Mouse (Mus musculus) spleen, adult 12 weeks (tissue): ENCODE results near the gene Kng2.
"Not testable (repeated sequence)": the region's sequence is repeated elsewhere in the genome, so short reads cannot be mapped to it uniquely, and the experiment has no call there.

Source experiments
- DNase-seq: peaks from one replicate; pipeline ENCODE4 v3.0.0; 2022; ENCODE audit warnings: low spot score

Kng2 gene

DNA sequence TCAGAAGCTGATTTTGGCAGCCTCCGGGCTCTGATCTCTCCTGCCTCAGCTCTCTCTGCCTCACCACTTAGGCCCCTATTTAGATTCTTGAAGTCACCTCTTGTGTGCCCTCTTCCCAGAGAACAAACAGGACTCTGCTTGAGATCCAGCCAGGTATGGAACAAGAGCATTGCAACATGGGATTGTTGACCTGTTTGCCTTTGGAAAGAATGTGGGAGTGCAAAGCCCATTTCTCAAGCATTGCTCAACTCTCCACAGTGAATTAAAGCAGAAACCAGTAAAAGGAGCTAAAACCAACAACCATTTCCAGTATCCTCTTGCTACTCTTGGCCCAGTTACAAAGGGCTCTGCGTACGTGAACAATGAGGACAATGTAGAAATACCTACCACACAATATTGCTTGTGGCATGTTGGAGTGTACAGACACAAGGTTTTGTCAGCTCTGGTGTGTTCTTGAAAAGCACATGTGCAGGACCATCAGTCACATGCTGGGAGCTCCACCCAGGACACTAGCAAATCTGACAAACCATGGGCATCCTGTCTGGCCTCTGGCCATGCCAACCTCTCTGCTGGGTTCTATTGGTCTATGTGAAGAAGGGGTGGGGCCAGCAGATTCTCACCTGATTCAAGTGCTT, at the start of gene Kng2:
Gene Kng2 (minus strand): TSS at position 517 of the 635 bp plus-strand sequence.
- not testable (repeated sequence) for DNase-seq

DNA sequence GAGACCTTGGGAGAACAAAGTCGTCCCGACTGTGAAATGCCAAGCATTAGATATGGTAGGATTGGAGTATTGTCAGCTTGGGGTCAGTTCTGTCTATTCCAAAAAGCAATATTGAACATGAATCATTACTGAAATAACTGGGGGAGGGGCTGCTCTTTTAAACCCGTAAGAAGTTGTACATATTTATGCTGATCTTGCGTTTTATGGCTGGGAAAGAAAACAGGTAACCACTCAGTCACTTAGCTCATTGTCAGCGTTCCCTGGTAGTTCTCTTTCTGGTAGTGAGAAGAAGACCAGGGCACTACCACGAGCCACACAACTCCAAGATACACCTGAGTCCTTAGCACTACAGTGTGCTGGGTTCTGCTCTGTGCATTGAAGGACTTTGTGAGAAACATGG, 48.2 kb upstream of the Kng2 start:
- not testable (repeated sequence) for DNase-seq

DNA sequence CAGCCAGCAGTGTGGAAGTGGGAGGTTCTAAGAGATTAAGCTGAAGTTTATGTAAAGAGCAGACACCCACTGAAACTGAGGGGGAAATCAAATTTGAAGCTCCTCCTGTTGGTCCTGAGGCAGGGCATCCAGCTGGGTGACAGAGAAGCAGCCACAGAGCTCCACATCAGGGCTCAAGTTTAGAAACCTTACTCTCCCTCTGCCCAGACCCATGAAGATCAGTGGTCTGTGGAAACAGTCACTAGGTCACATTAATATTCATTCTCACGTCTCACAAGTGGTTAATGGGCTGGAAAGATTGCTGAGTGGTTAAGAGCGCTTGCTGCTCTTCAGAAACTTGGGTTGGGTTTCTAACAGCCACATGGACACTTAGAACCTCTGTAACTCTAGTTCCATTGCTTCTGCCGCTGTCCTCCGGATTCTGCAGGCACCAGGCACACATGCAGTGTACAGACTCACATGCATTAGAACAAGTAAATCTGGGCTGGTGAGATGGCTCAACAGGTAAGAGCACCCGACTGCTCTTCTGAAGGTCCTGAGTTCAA, 31.6 kb upstream of the Kng2 start:
- not testable (repeated sequence) for DNase-seq

DNA sequence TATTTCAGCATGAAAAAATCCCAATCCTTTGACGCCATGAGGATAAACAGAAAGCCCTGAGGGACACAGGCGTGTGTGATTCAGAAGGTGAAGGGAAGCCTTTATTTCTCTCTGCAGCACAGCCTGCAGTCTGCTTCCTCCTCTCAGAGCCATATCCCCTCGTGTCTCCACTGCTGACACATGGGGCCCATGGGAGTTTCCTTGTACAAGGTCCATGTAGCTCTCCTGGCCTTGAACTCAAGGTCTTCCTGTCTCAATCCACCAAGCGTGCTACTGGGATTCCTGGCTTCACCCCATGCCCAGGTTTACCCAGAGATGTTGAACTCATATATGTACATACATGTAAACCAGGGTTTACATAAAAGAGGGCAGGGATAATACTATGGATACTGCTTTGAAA, 30.3 kb upstream of the Kng2 start:
- not testable (repeated sequence) for DNase-seq

DNA sequence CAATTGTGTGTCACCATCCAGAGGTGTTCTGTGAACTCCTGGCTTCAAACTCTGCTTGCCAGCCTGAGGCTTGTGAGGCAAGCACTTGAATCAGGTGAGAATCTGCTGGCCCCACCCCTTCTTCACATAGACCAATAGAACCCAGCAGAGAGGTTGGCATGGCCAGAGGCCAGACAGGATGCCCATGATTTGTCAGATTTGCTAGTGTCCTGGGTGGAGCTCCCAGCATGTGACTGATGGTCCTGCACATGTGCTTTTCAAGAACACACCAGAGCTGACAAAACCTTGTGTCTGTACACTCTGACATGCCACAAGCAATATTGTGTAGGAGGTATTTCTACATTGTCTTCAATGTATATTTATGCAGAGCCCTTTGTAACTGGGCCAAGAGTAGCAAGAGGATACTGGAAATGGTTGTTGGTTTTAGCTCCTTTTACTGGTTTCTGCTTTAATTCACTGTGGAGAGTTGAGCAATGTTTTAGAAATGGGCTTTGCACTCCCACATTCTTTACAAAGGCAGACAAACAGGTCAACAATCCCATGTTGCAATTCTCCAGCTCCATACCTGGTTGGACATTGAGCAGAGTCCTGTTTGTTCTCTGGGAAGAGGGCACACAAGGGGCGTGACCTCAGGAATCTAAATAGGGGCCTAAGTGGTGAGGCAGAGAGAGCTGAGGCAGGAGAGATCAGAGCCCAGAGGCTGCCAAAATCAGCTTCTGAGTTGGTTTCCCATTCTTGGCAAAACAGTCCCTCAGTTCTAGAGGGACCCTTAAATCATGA, 28.6 kb upstream of the Kng2 start, which contains the start of gene Kng1:
Gene Kng1 (plus strand): TSS at position 198 of the 780 bp plus-strand sequence.
- not testable (repeated sequence) for DNase-seq

DNA sequence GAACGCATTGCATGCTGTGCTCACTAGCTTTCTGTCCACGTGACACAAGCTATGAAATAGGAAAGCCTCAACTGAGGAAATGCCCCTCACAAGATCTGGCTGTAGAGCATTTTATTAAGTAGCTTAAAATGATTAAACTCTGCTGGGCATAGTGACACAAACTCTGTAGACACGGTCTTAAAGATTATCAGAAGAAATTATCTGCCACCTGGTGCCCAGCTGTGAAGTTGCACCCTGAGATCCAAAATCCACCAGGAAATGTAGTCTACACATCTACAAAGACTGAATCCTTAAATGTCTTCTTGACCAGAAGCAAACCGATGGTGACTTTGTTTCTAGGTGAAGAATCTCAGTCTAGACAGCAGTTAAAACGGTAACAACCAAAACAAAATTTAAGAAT, 17.0 kb upstream of the Kng2 start:
- DNase-seq = no peak

DNA sequence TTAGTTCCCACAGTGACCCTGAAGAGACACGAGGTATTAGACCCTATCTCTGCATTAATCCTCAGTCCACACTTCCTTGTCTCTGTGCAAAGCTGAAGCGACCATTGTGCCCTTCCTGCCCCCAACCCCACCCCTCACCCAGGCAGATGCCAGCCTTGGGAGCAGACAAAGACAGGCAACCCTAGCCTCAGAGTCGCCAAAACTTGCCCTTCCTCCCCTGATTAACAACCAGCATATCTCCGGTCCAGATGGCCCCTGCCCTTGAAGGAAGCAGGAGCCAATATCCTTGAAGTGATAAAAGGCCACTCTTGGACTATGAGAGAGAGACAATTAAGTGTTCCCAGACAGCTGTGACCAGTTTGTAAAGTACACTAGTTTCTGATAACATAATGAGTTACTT, 11.6 kb upstream of the Kng2 start:
- no peak for DNase-seq

DNA sequence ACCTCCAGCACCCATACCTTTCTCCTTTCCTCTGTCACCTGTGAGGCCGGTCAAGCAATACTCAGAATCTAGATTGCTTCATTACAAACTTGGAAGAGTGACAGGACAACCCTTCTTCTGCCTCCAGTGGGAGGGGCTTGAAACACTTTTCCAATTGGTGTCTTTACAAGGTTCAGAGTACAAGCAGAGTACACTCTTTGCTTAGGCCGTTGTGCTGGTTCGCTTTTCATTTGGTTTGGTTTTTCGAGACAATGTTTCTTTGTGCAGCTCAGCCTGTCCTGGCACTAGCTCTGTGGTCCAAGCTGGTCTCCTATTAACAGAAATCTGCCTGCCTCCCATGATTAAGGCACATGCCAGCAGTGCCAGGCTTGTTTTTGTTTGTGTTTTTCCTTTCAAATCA, 10.0 kb upstream of the Kng2 start:
- DNase-seq = no peak

DNA sequence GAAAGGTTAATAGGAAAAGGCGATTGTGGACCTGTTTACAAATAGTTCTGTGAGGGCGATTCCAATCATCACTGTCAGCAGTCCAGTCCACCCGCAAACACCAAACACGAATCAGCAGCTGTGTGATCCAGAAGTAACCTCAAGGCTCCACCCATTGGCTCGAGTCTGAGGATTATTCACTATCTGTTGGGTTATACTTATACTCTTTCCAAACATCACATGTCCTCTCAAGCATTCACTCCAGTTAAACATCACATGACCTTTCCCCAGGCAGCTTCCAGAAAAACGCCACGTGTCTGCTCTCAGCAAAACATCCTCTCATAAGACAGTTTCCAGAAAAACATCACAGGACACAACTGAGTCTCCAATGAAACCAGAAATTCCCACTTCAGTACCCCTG, 8.5 kb upstream of the Kng2 start:
- no peak for DNase-seq

DNA sequence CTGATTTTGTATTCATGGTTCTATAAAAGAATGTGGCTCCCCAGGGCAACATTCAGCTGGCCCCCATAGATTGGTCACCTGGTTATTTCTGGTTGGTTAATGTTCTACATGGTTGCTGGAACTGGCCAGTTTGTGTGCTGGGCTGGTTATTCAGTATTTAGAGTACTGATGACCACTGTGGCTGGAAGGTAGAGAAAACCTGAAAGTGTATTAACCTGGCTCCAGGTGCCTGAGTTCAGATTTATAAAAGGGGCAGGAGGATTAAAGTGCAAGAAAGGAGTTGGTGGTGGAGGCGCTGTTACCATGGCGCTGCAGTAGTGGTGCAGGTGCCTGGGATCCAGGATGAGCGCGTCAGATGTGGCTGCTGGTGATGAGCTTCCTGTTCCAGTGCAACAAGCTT, 4.4 kb upstream of the Kng2 start:
- DNase-seq = no peak

DNA sequence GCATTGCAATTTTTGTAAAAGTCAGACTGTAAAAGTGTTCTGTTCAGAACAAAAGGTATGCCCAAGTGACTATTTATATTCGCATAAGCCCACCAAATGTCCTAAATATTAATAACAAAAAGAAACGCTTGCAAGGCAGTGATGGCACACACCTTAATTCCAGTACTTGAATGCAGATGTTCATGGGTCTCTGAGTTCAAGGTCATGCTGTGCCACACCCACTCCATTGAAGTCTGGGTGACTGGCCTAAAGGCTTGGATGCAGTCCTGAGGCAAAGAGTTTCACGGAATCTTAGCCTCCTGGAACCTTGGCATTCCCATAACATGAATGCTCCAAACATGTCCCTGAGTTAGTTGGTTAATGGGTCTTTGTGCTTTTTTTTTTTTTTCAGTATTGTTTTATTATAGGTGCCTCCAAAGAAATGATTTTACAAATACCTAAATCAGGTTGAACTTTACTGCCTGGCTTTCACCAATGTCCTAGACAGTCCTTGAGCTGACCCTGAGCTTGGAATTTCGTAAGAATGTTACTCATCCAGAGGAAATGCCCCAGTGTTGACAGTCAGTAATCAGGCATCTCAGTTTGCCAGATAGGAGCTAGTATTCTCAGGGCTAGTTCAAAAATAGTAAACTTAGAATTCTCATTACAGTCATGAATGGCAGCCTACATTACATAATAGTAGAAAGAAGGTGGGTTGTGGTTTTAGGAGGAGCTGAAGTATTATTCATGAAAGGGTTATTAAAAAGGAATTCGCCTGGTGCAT, 1.6 kb upstream of the Kng2 start:
- no peak for DNase-seq

DNA sequence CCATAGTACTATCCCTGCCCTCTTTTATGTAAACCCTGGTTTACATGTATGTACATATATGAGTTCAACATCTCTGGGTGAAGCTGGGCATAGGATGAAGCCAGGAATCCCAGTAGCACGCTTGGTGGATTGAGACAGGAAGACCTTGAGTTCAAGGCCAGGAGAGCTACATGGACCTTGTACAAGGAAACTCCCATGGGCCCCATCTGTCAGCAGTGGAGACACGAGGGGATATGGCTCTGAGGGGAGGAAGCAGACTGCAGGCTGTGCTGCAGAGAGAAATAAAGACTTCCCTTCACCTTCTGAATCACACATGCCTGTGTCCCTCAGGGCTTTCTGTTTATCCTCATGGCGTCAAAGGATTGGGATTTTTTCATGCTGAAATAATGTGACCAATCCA, 1.9 kb downstream of the Kng2 start:
- not testable (repeated sequence) for DNase-seq

DNA sequence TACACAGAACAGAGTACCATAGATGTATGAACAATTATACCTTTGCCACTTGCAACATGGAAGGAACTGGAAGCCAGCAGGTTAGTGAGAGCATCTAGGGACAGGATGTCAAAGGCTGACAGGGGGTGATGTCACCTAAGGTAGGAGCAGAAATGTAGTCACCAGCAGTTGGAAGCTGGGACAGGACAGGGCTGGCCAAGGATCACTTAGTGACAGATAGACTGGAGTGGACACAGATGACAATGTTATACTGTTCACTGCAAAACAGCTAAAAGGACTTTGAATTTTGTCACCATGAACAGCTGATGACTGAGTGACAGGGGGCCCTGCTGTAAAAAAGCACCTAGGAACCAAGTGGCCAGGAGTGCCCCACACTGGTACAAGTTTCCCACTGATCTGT, 2.7 kb downstream of the Kng2 start:
- no peak for DNase-seq

DNA sequence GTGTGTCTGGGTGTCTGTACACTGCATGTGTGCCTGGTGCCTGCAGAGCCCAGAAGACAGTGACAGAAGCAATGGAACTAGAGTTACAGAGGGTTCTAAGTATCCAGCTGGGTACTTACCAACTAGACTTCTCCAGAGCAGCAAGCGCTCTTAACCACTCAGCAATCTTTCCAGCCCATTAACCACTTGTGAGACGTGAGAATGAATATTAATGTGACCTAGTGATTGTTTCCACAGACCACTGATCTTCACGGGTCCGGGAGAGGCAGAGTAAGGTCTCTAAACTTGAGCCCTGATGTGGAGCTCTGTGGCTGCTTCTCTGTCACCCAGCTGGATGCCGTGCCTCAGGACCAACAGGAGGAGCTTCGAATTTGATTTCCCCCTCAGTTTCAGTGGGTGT, 4.2 kb downstream of the Kng2 start:
- DNase-seq = no peak

DNA sequence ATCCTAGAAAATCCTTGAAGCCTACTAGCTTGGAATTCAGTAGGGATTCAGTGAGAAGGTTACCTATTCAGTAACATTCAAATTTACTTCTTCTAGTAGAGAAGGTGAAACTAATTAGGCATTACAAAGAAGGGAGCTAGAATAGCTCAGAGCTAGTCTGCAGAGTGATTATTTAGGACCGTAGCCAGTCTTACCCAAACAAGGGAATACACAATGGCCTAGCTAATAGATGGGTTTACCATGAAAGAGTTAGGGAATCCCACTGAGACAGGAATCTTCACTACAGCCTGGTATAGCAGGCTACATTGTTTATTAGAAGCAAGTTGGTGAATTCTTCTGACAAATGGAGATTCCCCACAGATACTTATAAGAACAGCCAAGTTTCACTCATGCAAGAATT, 8.7 kb downstream of the Kng2 start:
- DNase-seq = not testable (repeated sequence)

DNA sequence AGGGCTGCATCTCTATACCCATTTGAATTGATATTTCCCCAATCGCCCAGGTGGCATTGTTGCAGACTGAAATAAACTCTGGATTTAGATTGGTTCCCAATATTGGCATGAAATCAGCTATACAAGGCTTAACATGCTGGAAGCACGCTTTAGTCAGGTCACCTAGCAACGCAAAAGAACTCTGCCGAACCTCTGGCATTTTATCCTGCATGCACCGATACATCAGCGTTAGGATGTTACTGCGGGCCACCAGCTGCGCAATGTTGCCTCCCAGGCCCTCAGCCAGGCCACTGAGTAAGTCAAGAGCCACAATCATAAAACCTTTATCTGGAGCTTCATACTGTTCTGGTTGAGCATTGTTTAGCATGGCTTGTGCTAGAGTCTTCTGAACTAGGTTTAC, 14.6 kb downstream of the Kng2 start:
- DNase-seq = not testable (repeated sequence)

DNA sequence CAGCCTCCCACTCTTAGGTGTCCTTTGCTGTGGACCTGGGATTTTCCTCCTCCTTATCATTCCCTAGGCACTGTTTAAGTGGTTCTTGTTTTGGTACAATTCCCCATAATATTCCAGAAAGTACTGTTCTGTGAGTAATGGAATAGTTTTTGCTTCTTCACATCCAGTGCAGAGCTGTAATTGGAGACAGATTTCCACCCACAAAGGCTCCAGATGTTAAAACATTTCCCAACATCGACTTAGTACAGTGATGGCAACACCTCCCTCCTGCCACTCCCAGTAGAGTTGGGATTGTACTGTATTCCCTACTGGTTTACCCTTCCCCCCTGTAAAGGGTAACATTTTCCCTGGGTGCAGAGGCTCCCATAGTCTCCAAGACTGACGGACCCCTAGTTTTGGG, 15.5 kb downstream of the Kng2 start:
- DNase-seq = not testable (repeated sequence)

DNA sequence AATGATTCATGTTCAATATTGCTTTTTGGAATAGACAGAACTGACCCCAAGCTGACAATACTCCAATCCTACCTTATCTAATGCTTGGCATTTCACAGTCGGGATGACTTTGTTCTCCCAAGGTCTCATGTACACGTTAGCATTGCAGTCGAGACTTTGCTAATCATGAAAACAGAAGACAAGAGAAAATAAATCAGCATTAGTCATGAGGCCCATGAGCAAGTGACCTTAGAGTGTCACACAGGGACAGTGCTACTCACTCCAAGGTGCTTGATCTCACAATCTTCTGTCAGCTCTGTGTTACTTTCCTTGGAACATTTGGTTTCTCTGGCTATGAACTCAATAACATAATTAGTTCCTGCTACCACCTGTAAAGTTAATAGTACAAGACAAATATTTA, 32.3 kb downstream of the Kng2 start:
- DNase-seq = not testable (repeated sequence)

DNA sequence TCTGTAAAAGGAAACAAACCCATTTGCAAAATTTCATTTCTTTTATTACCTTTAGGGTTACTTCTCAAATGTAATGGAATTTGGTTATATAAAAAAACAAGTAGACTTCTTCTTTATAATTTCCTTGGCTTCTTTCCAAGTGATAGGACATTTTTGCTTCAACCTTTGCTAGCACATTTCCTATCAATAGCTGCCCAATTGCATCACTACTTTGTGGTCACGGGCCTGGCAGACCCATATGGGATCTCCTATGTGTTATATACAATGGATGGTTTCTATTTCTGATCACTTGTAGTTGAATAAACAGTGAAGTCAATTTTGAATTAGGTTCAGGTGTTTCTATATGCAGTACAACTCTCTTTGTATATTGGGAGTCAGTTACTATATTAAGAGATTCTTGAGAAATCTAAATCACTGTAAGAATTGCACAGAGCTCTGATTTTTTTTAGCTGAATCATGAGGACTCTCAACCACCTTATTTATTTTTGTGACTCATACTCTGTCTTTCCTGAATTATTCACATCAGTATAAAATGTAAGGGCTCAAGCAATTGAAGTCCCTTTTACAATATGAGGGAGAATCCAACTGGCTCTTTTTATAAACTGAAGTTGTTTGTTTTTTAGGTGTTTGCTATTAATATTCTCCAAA, 61.8 kb downstream of the Kng2 start:
- no peak for DNase-seq

DNA sequence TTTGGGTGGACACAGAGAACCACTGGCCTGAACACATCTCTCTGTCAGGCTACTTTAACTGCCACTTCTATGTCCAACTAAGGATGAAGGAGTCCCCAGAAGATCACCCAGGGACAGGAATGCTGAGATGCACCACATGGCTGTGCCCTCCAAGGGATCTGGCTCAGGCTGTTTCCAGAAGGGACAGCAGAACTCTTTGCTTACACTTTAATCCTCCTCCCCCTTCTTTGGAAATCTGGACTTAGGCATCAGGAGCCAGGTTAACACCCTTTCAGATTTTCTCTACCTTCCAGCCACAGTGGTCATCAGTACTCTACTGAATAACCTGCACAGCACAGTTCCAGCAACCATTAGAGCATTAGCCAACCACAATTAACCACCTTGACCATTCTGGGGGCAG, 66.0 kb downstream of the Kng2 start:
- no peak for DNase-seq

DNA sequence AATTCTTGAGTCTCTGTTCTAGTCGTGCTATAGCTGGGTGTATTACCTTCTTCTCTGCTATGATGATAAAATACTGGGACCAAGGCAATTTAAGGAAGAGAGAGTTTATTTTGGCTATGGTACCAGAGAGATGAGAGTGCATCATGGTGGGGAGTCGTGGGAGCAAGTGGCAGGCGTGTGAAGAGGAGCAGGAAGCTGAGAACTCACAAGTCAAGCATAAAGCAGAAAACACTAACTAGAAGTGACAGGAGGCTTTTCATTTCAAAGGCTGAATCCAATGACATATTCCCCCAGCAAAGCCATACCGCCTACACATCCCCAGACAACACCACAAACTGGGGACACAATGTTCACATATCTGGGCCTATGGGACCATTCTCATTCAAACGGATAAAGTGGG, 67.0 kb downstream of the Kng2 start:
- no peak for DNase-seq

DNA sequence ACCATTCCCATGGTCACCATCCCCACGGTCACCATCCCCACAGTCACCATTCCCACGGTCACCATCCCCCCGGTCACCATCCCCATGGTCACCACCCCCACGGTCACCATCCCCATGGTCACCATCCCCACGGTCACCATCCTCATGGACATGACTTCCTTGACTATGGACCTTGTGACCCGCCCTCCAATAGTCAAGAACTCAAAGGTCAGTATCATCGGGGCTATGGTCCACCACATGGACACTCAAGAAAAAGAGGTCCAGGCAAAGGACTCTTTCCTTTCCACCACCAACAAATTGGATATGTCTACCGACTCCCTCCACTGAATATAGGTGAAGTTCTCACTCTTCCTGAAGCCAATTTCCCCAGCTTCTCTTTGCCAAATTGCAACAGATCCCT, 68.2 kb downstream of the Kng2 start:
- DNase-seq = no peak
